Mouse (Mus musculus): ENCODE results near the gene A130010J15Rik.

GRCm38 (mm10) chr1:193194416-193195140 is 26.7 kb downstream of the A130010J15Rik start:
- TF ChIP-seq CTCF (IDR thresholded peaks at IDR 0.05; ENCODE audit: low read depth), result no peak
- TF ChIP-seq EP300 (IDR thresholded peaks at IDR 0.05; ENCODE audit: low read depth), result no peak
